Mouse (Mus musculus) gastrocnemius, postnatal 10 days (tissue): ENCODE results near the gene Kif3c. TPM values are rescaled to one million over a fixed set of nuclear protein-coding genes. Genes with fewer than 3 reads are reported as not detected.

Experiments
- DNase-seq: peaks from one replicate; pipeline ENCODE4 v3.0.0; 2021; ENCODE audit warnings: mixed read lengths
- total RNA-seq, 2 experiments: library from RNA; stranded (reverse); gene quantifications; 2 replicates each; pipeline ENCODE4 v1.2.3; 2021

The Kif3c gene
- total RNA-seq, 2 experiments from 2014 or later: 9.9 to 10.7 TPM

GRCm38 (mm10) chr12:3425375-3426341 is 60.7 kb downstream of the Kif3c start:
- DNase-seq: no peak

- peak; percentile 99 for DNase-seq
These were observed 61.6 kb downstream of the Kif3c start, which contains the start of gene Asxl2 for GRCm38 (mm10) chr12:3426530-3427034. Gene Asxl2 (plus strand): TSS chr12:3426857.

GRCm38 (mm10) chr12:3427067-3427889 is 62.3 kb downstream of the Kif3c start:
- peak; percentile 67 for DNase-seq

- DNase-seq: no peak
These were observed 63.2 kb downstream of the Kif3c start for GRCm38 (mm10) chr12:3427891-3428775.

- DNase-seq: no peak
These were observed 64.9 kb downstream of the Kif3c start for GRCm38 (mm10) chr12:3429681-3430442.

GRCm38 (mm10) chr12:3430443-3430753 is 65.5 kb downstream of the Kif3c start:
- DNase-seq: no peak

GRCm38 (mm10) chr12:3430985-3431384 is 66.1 kb downstream of the Kif3c start:
- no peak for DNase-seq

- DNase-seq: no peak
These were observed 68.8 kb downstream of the Kif3c start for GRCm38 (mm10) chr12:3433736-3434135.

- DNase-seq: no peak
These were observed 71.5 kb downstream of the Kif3c start for GRCm38 (mm10) chr12:3436446-3436845.

GRCm38 (mm10) chr12:3437815-3438214 is 72.9 kb downstream of the Kif3c start:
- no peak for DNase-seq

- no peak for DNase-seq
These were observed 76.0 kb downstream of the Kif3c start for GRCm38 (mm10) chr12:3440916-3441315.

- no peak for DNase-seq
These were observed 76.4 kb downstream of the Kif3c start for GRCm38 (mm10) chr12:3441361-3441760.

- DNase-seq: no peak
These were observed 88.6 kb downstream of the Kif3c start for GRCm38 (mm10) chr12:3453554-3453953.

Other genes starting within 250 kb of the Kif3c start
- 100 to 1,000 TPM; 208 to 238 TPM for gene Rab10, start 55.2 kb upstream of the Kif3c start, total RNA-seq
- gene Asxl2, start 61.7 kb downstream of the Kif3c start, total RNA-seq: 10 to 100 TPM; 19.4 to 22.7 TPM
- gene Dtnb, start 207.2 kb downstream of the Kif3c start, total RNA-seq: 1 to 10 TPM; 4.9 to 8.4 TPM